Mouse (Mus musculus): Measurements from ENCODE around the gene Tnrc18.

Tnrc18 gene

DNA sequence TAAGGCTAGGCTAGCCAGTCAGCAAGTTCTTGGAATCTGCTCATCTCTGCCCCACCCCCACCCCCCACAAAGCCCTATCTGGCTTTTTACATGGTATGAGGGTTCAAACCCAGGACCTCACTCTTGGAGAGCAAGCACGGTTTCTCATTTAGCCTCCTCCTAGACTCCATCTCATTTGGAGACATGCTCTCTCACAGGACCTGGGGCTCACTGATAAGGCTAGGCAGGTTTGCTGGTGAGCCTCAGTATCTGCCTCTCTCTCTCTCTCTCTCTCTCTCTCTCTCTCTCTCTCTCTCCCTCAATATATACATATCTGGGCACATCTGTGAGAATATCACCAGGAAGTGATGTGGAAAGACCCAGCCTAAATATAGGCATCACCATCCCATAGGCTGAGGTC lies 138.4 kb downstream of the Tnrc18 start:
- no peak for DNase-seq

DNA sequence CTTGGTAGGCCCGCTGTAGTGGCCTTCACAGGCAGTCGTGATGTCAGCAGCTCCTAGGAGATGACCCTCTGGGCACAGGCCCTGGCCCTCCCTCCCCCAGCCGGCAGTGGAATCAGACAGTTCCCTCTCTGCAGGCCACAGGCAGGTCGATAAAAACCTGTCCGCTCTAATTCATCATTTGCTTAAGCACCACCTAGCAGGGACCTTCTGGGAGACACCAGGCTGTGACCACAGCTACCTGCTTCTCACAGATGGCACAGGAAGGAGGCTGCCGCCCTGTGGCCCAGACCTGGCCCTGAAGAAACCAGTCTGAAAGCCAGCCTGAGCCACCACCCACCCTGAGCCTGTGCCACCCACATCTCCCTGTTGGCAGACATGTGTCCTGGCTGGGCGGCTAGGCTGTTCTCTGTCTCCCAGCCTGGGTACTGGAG lies 139.3 kb downstream of the Tnrc18 start:
- DNase-seq: no peak

Measured in thymus, postnatal 14 days (tissue).